ENCODE assay signal across 15 mouse cellular contexts in genomic region chr14:26542136-26542535, GRCm38 (mm10).
"Had no signal": no experiment of that assay in that cellular context is flagged by ENCODE, and none has a peak within 500 bp of the region (broad histone marks: within the 10 kb centered on the region; RNA-seq: fewer than 3 reads in every experiment).

No protein-coding gene starts in this region.

- H3K27me3 ChIP-seq: neural tube, embryonic 12.5 days; neural tube, embryonic 13.5 days; neural tube, embryonic 15.5 days; stomach, embryonic 15.5 days had no signal

- H3K36me3 ChIP-seq: neural tube, embryonic 12.5 days; neural tube, embryonic 13.5 days; neural tube, embryonic 15.5 days; stomach, embryonic 15.5 days had no signal

- H3K4me3 ChIP-seq: neural tube, embryonic 12.5 days; neural tube, embryonic 13.5 days; neural tube, embryonic 15.5 days; stomach, embryonic 15.5 days had no signal

- H3K4me2 ChIP-seq: neural tube, embryonic 12.5 days; neural tube, embryonic 13.5 days; neural tube, embryonic 15.5 days; stomach, embryonic 15.5 days had no signal

- DNase-seq: retina, postnatal 1 day; right cerebral cortex, adult 18-20 months; right cerebral cortex, postnatal 14 days; right cerebral cortex, postnatal 25 days; right cerebral cortex, postnatal 4 days; spleen, adult 18-20 months; thymus, adult 18-20 months; thymus, adult 2 months; thymus, postnatal 25 days; thymus, postnatal 36 days; thymus, postnatal 4 days had no signal
